Mouse (Mus musculus): Measurements from ENCODE around the gene Cd24a. TPM values are rescaled to one million over a fixed set of nuclear protein-coding genes. Genes with fewer than 3 reads are reported as not detected.

Gene Cd24a
- total and polyA plus RNA-seq, 3 experiments = 5.0 to 36.4 (median 19.7) TPM

- intact Hi-C loops (cut with DNase I) = no loop called here
- DNase-seq = no peak
- Histone ChIP-seq H3K4me1 (ENCODE audit: control insufficient read depth, insufficient read depth, low read length) (peaks cover 3% of the 10 kb centered on the region), H3K36me3 (ENCODE audit: control insufficient read depth, insufficient read depth, low read length) (no peaks in the 10 kb centered on the region), H3K79me2 (replicated peaks; ENCODE audit: control insufficient read depth, insufficient read depth, low read length) (no peaks in the 10 kb centered on the region), H3K27me3 (ENCODE audit: control insufficient read depth, insufficient read depth, low read length) (no peaks in the 10 kb centered on the region; the same call in 1 of the 2 replicates), H3K4me3 (no peak overlapping the region), H3K27ac (no peak overlapping the region), H3K9ac (ENCODE audit: low read depth, low read length) (no peak overlapping the region)
- WGBS = 85% methylated on average over 4 of the region's 4 CpGs
- no peak for TF ChIP-seq EP300 (IDR thresholded peaks at IDR 0.05; ENCODE audit: insufficient read depth, low read depth, low read length)
Observed at GRCm38 (mm10) chr10:43584538-43584937, 6.5 kb downstream of the Cd24a start.

GRCm38 (mm10) chr10:43588470-43589177 lies 10.5 kb downstream of the Cd24a start:
- H3K27me3 ChIP-seq (ENCODE audit: control insufficient read depth, insufficient read depth, low read length) = no peaks in the 10 kb centered on the region
- H3K27ac ChIP-seq = no peak overlapping the region
- WGBS = 61% methylated on average over 8 of the region's 8 CpGs
- TF ChIP-seq EP300 (IDR thresholded peaks at IDR 0.05; ENCODE audit: insufficient read depth, low read depth, low read length) = no peak
- no peak for TF ChIP-seq POLR2A (IDR thresholded peaks at IDR 0.05; ENCODE audit: insufficient read depth, low read depth, low read length)
- TF ChIP-seq CTCF (IDR thresholded peaks at IDR 0.05) = no peak
- H3K79me2 ChIP-seq (replicated peaks; ENCODE audit: control insufficient read depth, insufficient read depth, low read length) = no peaks in the 10 kb centered on the region
- H3K36me3 ChIP-seq (ENCODE audit: control insufficient read depth, insufficient read depth, low read length) = no peaks in the 10 kb centered on the region
- intact Hi-C loops (cut with DNase I) = no loop called here
- no peak overlapping the region for H3K4me3 ChIP-seq
- no peak overlapping the region for H3K9ac ChIP-seq (ENCODE audit: low read depth, low read length)
- H3K4me1 ChIP-seq (ENCODE audit: control insufficient read depth, insufficient read depth, low read length) = no peaks in the 10 kb centered on the region
- DNase-seq = no peak

- Histone ChIP-seq H3K36me3 (ENCODE audit: control insufficient read depth, insufficient read depth, low read length) (no peaks in the 10 kb centered on the region), H3K27me3 (ENCODE audit: control insufficient read depth, insufficient read depth, low read length) (no peaks in the 10 kb centered on the region), H3K27ac (no peak overlapping the region), H3K79me2 (replicated peaks; ENCODE audit: control insufficient read depth, insufficient read depth, low read length) (no peaks in the 10 kb centered on the region), H3K9ac (ENCODE audit: low read depth, low read length) (no peak overlapping the region), H3K4me1 (ENCODE audit: control insufficient read depth, insufficient read depth, low read length) (no peaks in the 10 kb centered on the region), H3K4me3 (no peak overlapping the region)
- intact Hi-C loops (cut with DNase I) = no loop called here
- no peak for TF ChIP-seq EP300 (IDR thresholded peaks at IDR 0.05; ENCODE audit: insufficient read depth, low read depth, low read length)
- TF ChIP-seq POLR2A (IDR thresholded peaks at IDR 0.05; ENCODE audit: insufficient read depth, low read depth, low read length) = no peak
- no peak for TF ChIP-seq CTCF (IDR thresholded peaks at IDR 0.05)
- 76% methylated on average over 10 of the region's 10 CpGs for WGBS
- DNase-seq = no peak
Observed at GRCm38 (mm10) chr10:43591477-43591876, 13.4 kb downstream of the Cd24a start.

GRCm38 (mm10) chr10:43593182-43593581 lies 15.1 kb downstream of the Cd24a start:
- no peaks in the 10 kb centered on the region for H3K4me1 ChIP-seq (ENCODE audit: control insufficient read depth, insufficient read depth, low read length)
- H3K79me2 ChIP-seq (replicated peaks; ENCODE audit: control insufficient read depth, insufficient read depth, low read length) = no peaks in the 10 kb centered on the region
- no peak for DNase-seq
- intact Hi-C loops (cut with DNase I) = no loop called here
- 80% methylated on average over 5 of the region's 5 CpGs for WGBS
- no peaks in the 10 kb centered on the region for H3K36me3 ChIP-seq (ENCODE audit: control insufficient read depth, insufficient read depth, low read length)
- H3K27me3 ChIP-seq (ENCODE audit: control insufficient read depth, insufficient read depth, low read length) = no peaks in the 10 kb centered on the region
- no peak overlapping the region for H3K4me3 ChIP-seq
- TF ChIP-seq EP300 (IDR thresholded peaks at IDR 0.05; ENCODE audit: insufficient read depth, low read depth, low read length) = no peak
- no peak for TF ChIP-seq CTCF (IDR thresholded peaks at IDR 0.05)
- TF ChIP-seq POLR2A (IDR thresholded peaks at IDR 0.05; ENCODE audit: insufficient read depth, low read depth, low read length) = no peak
- no peak overlapping the region for H3K9ac ChIP-seq (ENCODE audit: low read depth, low read length)
- H3K27ac ChIP-seq = no peak overlapping the region

- H3K4me1 ChIP-seq (ENCODE audit: control insufficient read depth, insufficient read depth, low read length) = no peaks in the 10 kb centered on the region
- no peak overlapping the region for H3K27ac ChIP-seq
- H3K4me3 ChIP-seq = no peak overlapping the region
- no peaks in the 10 kb centered on the region for H3K79me2 ChIP-seq (replicated peaks; ENCODE audit: control insufficient read depth, insufficient read depth, low read length)
- DNase-seq = no peak
- intact Hi-C loops (cut with DNase I) = no loop called here
- WGBS = 79% methylated on average over 2 of the region's 2 CpGs
- H3K9ac ChIP-seq (ENCODE audit: low read depth, low read length) = no peak overlapping the region
- no peaks in the 10 kb centered on the region for H3K27me3 ChIP-seq (ENCODE audit: control insufficient read depth, insufficient read depth, low read length)
- TF ChIP-seq CTCF (IDR thresholded peaks at IDR 0.05) = no peak
- TF ChIP-seq EP300 (IDR thresholded peaks at IDR 0.05; ENCODE audit: insufficient read depth, low read depth, low read length) = no peak
- TF ChIP-seq POLR2A (IDR thresholded peaks at IDR 0.05; ENCODE audit: insufficient read depth, low read depth, low read length) = no peak
- no peaks in the 10 kb centered on the region for H3K36me3 ChIP-seq (ENCODE audit: control insufficient read depth, insufficient read depth, low read length)
Observed at GRCm38 (mm10) chr10:43594187-43594586, 16.1 kb downstream of the Cd24a start.

- no peaks in the 10 kb centered on the region for H3K79me2 ChIP-seq (replicated peaks; ENCODE audit: control insufficient read depth, insufficient read depth, low read length)
- 39% methylated on average over 3 of the region's 3 CpGs for WGBS
- H3K27me3 ChIP-seq (ENCODE audit: control insufficient read depth, insufficient read depth, low read length) = no peaks in the 10 kb centered on the region
- no peak for DNase-seq
- TF ChIP-seq POLR2A (IDR thresholded peaks at IDR 0.05; ENCODE audit: insufficient read depth, low read depth, low read length) = no peak
- TF ChIP-seq CTCF (IDR thresholded peaks at IDR 0.05) = no peak
- no peak for TF ChIP-seq EP300 (IDR thresholded peaks at IDR 0.05; ENCODE audit: insufficient read depth, low read depth, low read length)
- no peaks in the 10 kb centered on the region for H3K36me3 ChIP-seq (ENCODE audit: control insufficient read depth, insufficient read depth, low read length)
- no peaks in the 10 kb centered on the region for H3K4me1 ChIP-seq (ENCODE audit: control insufficient read depth, insufficient read depth, low read length)
- H3K4me3 ChIP-seq = no peak overlapping the region
- intact Hi-C loops (cut with DNase I) = no loop called here
- no peak overlapping the region for H3K9ac ChIP-seq (ENCODE audit: low read depth, low read length)
- no peak overlapping the region for H3K27ac ChIP-seq
Observed at GRCm38 (mm10) chr10:43594894-43595293, 16.8 kb downstream of the Cd24a start.
